Mouse (Mus musculus): ENCODE measurements around the gene Bri3.

Gene Bri3

GRCm38 (mm10) chr5:144243901-144244487 lies at the start of gene Bri3:
Gene Bri3 (plus strand): TSS chr5:144244437.
- DNase-seq (ENCODE audit: low read depth, low spot score): no peak

GRCm38 (mm10) chr5:144195567-144195966 lies 48.7 kb upstream of the Bri3 start:
- no peak for DNase-seq (ENCODE audit: low read depth, low spot score)

DNA sequence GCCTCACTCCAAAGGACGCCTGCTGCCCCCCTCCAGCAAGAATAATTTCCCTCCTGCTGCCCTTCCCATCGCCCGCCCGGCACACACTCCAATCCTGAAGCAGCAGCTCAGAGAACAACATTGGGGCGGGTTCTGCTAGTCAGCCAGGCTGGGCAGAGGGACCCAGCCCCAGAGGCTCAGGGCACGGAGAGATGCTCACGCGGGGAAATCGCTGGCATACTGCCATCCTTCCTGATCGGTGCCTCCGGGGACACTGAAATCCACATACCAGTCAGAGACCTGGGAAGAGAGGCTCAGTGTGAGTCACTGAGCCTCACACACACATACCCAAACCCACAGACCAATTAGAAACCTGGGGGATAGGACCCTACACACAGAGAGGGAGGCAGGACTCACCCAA lies 43.6 kb upstream of the Bri3 start:
- DNase-seq (ENCODE audit: low read depth, low spot score): no peak

DNA sequence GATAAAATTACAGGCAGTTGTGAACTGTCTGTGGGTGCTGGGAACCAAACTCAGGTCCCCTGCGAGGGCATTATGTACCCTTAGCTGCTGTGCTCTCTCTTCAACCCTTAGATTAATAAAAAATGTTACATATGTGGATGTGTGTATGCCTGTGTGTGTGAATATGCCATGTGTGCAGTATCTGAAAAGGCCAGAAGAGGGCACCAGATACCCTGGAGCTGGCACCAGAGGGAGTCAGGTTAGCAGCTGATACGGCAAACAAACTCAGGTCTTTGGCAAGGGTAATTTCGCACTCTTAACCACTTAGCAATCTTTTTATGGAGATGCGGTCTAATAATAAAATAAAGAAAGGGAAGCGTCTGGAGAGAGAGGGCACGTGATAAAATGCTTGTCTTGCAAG lies 41.8 kb upstream of the Bri3 start:
- DNase-seq (ENCODE audit: low read depth, low spot score): no peak

GRCm38 (mm10) chr5:144203398-144203959 lies 40.8 kb upstream of the Bri3 start:
- no peak for DNase-seq (ENCODE audit: low read depth, low spot score)

DNA sequence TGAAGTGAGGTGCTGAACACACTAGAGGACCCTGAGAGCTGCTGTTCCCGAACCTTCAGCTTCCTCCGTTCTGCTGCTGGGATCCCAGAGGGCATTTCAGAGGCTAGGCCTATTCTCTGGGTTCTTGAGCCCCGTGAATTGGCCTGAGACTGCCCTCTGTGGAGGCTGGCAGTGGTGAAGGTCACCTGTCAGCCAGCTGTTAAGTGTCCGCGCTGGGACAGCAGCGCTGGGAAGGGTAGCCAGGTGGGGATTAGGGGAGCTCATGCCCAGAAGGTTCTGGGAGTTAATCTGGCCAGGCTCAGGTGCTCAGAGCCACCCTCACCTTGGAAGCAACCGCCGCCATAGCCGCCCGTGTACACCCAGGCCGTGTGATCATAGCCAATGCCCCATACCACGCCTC lies 39.9 kb upstream of the Bri3 start:
- no peak for DNase-seq (ENCODE audit: low read depth, low spot score)

DNA sequence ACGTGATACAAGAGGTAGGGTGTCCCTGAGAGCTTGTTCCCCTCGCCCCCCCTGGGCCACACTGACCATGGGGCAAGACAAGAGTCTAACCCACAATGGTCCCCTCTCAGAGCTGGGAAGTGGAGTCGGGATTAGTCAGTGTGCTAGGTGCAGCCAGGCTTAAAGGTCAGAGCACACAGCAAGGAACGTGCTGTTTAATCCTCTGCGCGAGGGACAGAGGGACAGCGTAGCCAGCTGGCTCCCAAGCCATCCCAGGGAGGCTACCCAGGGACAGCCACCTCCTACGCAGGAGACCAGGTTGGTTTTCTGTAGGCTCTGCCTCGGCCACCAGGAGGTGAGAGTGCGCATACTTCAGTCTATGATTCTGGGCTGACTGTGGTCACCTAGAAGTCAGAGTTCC lies 39.3 kb upstream of the Bri3 start:
- DNase-seq (ENCODE audit: low read depth, low spot score): no peak

DNA sequence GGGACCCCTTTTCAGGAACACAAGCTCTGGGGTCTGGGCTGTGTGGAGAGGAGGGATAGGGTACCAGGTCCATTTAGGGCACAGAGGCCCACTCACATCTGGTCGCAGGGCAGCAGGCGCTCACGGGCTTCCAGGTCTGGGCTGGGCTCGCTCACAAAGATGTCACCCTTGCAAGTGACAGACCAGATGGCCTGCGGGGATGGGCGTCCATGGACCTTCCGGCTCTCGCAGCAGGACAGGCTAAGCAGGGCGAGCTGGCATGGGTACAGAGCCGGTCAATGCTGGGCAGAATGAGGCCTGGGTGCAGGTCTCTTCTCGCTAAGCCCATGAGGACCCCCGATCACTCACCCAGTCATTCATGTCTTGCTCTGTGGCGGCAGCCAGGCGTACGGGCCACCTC lies 38.2 kb upstream of the Bri3 start:
- DNase-seq (ENCODE audit: low read depth, low spot score): no peak

GRCm38 (mm10) chr5:144207478-144207877 lies 36.8 kb upstream of the Bri3 start:
- no peak for DNase-seq (ENCODE audit: low read depth, low spot score)

DNA sequence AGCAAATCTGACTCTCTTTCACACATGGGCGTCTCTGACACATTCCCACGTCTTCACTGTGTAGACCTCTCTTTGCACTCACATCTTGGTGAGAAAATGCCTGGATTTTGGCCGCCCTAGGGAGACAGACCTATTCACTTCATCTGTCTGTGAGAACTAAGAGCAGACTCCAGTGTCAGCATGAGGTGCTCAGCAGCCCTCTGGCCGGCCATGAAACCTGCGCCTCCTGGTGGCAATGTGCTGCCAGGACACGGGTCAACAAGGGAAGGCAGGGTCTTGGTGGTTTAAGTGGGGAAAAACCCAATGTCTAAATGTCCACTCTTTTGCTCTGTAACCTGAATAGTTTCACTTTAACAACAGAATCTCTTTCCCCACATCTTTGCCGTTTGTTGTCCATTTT lies 29.8 kb upstream of the Bri3 start:
- no peak for DNase-seq (ENCODE audit: low read depth, low spot score)

GRCm38 (mm10) chr5:144215992-144216391 lies 28.2 kb upstream of the Bri3 start:
- no peak for DNase-seq (ENCODE audit: low read depth, low spot score)

DNA sequence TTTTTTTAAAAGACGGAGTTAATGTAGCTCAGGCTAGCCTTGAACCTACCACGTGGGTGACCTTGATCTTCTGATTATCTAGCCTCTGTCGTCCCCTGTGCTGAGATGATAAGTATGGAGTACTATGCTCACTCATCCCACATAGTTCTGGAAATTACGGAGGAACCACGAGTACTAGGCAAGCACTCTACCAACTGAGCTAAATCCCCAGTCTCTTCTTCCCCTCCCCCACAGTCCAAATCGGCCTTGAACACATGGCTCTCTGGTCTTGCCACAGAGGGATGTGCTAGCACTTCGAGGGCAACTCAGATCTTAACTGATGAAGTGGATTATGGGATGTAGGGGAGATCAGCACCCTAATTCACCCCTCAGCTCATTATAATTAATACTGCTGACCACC lies 26.2 kb upstream of the Bri3 start:
- DNase-seq (ENCODE audit: low read depth, low spot score): no peak

DNA sequence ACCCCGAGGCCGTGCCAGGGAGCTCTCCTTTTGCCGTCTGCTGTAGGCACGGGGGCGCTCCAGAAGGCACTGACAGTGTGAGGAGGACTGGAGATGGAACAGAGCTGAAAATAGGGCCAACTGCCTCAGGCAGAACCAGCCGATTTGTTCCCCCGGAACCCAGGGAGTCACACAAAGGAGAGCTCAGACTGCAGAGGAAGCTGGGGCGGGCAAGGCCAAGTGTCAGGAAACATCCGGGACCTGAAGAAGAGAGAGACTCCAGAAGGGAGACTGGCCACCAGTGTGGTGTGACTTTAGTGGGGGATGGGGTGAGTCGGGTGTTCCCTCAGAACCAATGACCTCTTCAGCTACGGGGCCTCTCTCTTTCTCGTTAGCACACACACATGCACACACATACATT lies 24.9 kb upstream of the Bri3 start:
- DNase-seq (ENCODE audit: low read depth, low spot score): no peak

GRCm38 (mm10) chr5:144219936-144220335 lies 24.3 kb upstream of the Bri3 start:
- DNase-seq (ENCODE audit: low read depth, low spot score): no peak

DNA sequence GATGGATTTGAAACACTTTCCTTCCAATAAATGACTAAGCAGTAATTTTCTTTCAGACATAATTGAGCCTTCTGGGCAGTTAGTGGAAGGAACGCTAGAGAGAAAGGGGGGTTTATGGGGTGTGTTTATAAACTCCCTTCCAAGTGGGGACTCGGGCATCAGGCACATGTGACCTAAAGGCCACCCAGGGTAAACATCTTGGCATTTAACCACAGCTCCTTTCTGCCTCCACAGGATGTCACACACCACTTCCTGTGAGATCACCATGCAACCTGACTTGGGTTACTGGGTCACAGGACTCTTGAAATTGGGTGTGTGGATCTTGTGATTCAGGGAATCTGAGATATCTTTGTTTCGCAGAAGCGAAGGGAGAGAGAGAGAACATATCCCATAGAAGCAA lies 22.9 kb upstream of the Bri3 start:
- DNase-seq (ENCODE audit: low read depth, low spot score): no peak

DNA sequence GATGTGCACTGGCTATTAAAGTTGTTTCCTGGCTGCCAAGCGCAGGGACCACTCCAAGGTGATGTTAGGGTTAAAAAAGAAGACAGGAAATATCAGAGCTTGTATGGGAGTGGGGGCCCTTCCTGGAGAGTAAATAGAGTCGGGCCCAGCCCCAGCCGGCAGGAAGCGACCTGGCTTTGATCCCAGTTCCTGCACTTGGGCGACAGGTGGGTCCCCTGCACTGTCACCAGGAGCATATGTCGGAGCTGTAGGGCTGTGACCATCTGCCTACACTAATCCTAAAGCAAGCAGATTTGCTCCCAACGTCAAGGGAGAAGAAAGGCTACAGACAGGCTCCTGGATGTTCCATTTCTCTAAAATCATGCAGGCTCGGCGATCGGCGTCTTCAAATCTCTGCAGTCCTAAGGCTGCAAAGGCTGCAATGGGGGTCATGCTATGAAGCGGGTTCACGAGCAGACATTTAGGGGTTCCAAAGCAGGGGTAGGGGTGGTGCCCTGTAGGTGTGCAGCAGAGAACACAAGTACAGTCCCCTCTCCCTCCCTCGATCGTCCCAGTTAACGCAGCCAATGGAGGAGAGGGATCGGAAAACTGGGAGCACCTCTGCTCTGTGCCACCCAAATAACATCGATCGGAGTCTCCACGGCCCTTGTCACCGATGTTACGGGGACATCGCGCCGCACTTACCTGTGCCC lies 21.3 kb upstream of the Bri3 start:
- DNase-seq (ENCODE audit: low read depth, low spot score): peak; percentile 58

GRCm38 (mm10) chr5:144223503-144223862 lies 20.8 kb upstream of the Bri3 start, which contains the start of gene Tecpr1:
Gene Tecpr1 (minus strand): TSS chr5:144223615.
- DNase-seq (ENCODE audit: low read depth, low spot score): peak; percentile 90

GRCm38 (mm10) chr5:144223899-144224816 lies 20.1 kb upstream of the Bri3 start:
- DNase-seq (ENCODE audit: low read depth, low spot score): no peak

DNA sequence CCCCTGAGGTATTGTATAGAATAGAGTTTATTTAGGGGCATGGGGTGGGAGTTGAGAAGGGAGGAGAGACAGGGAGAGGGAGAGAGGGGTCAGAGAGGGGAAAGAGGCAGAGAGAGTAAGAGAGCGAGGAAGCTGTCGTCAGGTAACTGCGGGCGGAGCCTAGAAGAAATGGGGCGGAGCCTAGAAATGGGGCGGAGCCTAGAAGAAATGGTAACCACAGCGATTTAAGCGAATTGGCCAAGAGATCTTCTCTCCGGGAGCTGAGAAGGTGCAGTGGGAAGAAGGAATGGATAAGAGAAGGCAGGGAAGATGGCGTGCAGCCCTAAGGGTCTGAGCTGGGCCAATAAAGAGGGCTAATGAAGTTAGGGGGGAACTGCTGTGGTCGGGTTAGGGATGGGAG lies 18.0 kb upstream of the Bri3 start:
- DNase-seq (ENCODE audit: low read depth, low spot score): no peak

DNA sequence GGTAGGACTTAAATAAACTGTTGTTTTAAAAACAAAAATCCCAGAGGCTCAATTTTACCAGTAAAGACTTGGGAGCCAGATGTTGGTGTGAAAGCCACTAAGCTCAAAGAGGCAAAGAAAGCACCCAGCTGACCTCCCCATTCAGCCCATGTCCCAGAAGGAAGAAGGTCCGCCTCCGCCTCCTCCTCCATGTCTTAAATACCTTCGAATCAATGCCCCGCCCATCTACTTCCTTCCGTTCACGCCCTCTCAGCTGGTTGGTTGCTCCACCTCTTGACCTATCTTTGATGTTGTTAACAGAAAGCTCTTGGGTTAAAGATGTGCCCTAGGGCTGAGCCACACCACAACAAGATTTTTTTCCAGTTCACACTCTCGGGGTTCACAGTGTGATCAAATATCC lies 14.0 kb upstream of the Bri3 start:
- DNase-seq (ENCODE audit: low read depth, low spot score): no peak

DNA sequence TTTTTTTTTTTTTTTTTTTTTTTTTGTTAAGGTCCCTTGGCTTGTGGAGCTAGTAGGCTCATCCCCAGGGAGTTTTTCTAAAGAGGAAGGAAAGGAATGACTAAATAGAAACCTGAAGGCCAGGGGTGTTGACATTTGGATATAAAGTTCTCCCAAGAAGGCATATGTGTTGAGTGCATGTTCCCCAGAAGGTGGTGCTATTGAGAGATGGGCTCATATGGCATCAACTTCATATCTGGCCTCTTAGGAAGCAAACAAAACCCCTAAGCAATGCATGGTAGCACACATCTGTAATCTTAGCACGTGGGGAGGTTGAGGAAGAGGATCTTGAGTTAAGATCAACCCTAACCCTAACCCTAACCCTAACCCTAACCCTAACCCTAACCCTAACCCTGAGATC lies 12.8 kb upstream of the Bri3 start:
- DNase-seq (ENCODE audit: low read depth, low spot score): no peak

GRCm38 (mm10) chr5:144232531-144232930 lies 11.7 kb upstream of the Bri3 start:
- no peak for DNase-seq (ENCODE audit: low read depth, low spot score)
